Mouse (Mus musculus) MEL (cell line): ENCODE results near the gene Lmtk3. TPM values are rescaled to one million over a fixed set of nuclear protein-coding genes. Genes with fewer than 3 reads are reported as not detected.

ENCODE experiments used
- DNase-seq: peaks from one replicate; pipeline ENCODE4 v3.0.0; 2011; ENCODE audit warnings: low read depth, low spot score
- H3K27ac ChIP-seq: 2 replicates; pipeline ENCODE4 v1.5.1; 2012; ENCODE audit warnings: low read depth, mild to moderate bottlenecking, control low read depth, low read length, moderate library complexity; ENCODE audit not compliant: control insufficient read depth
- H3K27me3 ChIP-seq, 2 experiments: fragments of 150-350 bp in 1 of 2; sonication (generic) in 1 of 2; 2 replicates each; pipeline ENCODE4 v1.6.1; 2012; ENCODE audit warnings: low read length in 2 of 2, mild to moderate bottlenecking in 2 of 2, improper control_type of control experiment in 1 of 2, moderate library complexity in 1 of 2; ENCODE audit not compliant: insufficient read depth in 2 of 2, control insufficient read depth in 1 of 2
- H3K36me3 ChIP-seq, 2 experiments: 2 replicates each; pipeline ENCODE4 v1.6.1; 2012 to 2014; ENCODE audit warnings: low read length in 2 of 2, improper control_type of control experiment in 1 of 2, inconsistent platforms in 1 of 2, mild to moderate bottlenecking in 1 of 2; ENCODE audit not compliant: insufficient read depth in 2 of 2, control insufficient read depth in 1 of 2
- H3K4me1 ChIP-seq, 2 experiments: fragments of 150-350 bp in 1 of 2; sonication (generic) in 1 of 2; 2 replicates each; pipeline ENCODE4 v1.6.1; 2012; ENCODE audit warnings: low read length in 2 of 2, improper control_type of control experiment in 1 of 2, mild to moderate bottlenecking in 1 of 2; ENCODE audit not compliant: insufficient read depth in 2 of 2, control insufficient read depth in 1 of 2
- H3K4me3 ChIP-seq, 2 experiments: fragments of 150-350 bp in 1 of 2; sonication (generic) in 1 of 2; 2 replicates each; pipeline ENCODE4 v1.5.1; 2012; ENCODE audit warnings: low read depth in 2 of 2, low read length in 2 of 2, mild to moderate bottlenecking in 2 of 2, moderate library complexity in 2 of 2, control low read depth in 1 of 2, improper control_type of control experiment in 1 of 2; ENCODE audit not compliant: control insufficient read depth in 1 of 2, insufficient read depth in 1 of 2
- H3K79me2 ChIP-seq: 2 replicates; pipeline ENCODE4 v1.6.1; 2012; ENCODE audit warnings: mild to moderate bottlenecking, low read length, moderate library complexity; ENCODE audit not compliant: control insufficient read depth, poor library complexity, insufficient read depth
- H3K9ac ChIP-seq: 2 replicates; pipeline ENCODE4 v1.6.1; 2012; ENCODE audit warnings: low read depth, mild to moderate bottlenecking, control low read depth, low read length, moderate library complexity; ENCODE audit not compliant: control insufficient read depth, poor library complexity, severe bottlenecking
- H3K9me3 ChIP-seq: fragments of 150-350 bp; sonication (generic); replicated peaks from 2 replicates; pipeline ENCODE4 v1.6.1; 2012; ENCODE audit warnings: mild to moderate bottlenecking, low read length, improper control_type of control experiment, moderate library complexity; ENCODE audit not compliant: insufficient read depth
- CHD1 ChIP-seq: IDR thresholded peaks from 2 replicates; pipeline ENCODE4 v1.6.1; 2012; ENCODE audit warnings: low read depth, mild to moderate bottlenecking, inconsistent platforms, low read length, improper control_type of control experiment
- CTCF ChIP-seq, 3 experiments: IDR thresholded peaks in 2 of 3; conservative IDR thresholded peaks in 1 of 3; 2 replicates each; pipeline ENCODE4 v1.5.1; 2011 to 2012; ENCODE audit warnings: low read length in 3 of 3, low read depth in 2 of 3, mild to moderate bottlenecking in 2 of 3, improper control_type of control experiment in 1 of 3, inconsistent platforms in 1 of 3, mixed read lengths in 1 of 3, moderate library complexity in 1 of 3; ENCODE audit not compliant: control insufficient read depth in 1 of 3, insufficient read depth in 1 of 3, poor library complexity in 1 of 3, severe bottlenecking in 1 of 3
- E2F4 ChIP-seq: IDR thresholded peaks from 2 replicates; pipeline ENCODE4 v1.6.1; 2011; ENCODE audit warnings: low read depth, low read length, improper control_type of control experiment, borderline replicate concordance
- ELF1 ChIP-seq: IDR thresholded peaks from 2 replicates; pipeline ENCODE4 v1.6.1; 2014; ENCODE audit warnings: low read depth, mild to moderate bottlenecking, inconsistent platforms, low read length, improper control_type of control experiment, moderate library complexity
- GABPA ChIP-seq: IDR thresholded peaks from 2 replicates; pipeline ENCODE4 v1.6.1; 2012; ENCODE audit warnings: low read depth, mild to moderate bottlenecking, inconsistent platforms, low read length, improper control_type of control experiment, moderate library complexity
- GATA1 ChIP-seq: IDR thresholded peaks from 2 replicates; pipeline ENCODE4 v1.6.1; 2011; ENCODE audit warnings: low read depth, low read length, improper control_type of control experiment
- HCFC1 ChIP-seq: IDR thresholded peaks from 2 replicates; pipeline ENCODE4 v1.6.1; 2012; ENCODE audit warnings: low read depth, mild to moderate bottlenecking, inconsistent platforms, low read length, improper control_type of control experiment, moderate library complexity
- JUND ChIP-seq: IDR thresholded peaks from 2 replicates; pipeline ENCODE4 v1.6.1; 2011; ENCODE audit warnings: low read depth, mild to moderate bottlenecking, improper control_type of control experiment, low read length
- MAFK ChIP-seq: IDR thresholded peaks from 2 replicates; pipeline ENCODE4 v1.6.1; 2011; ENCODE audit warnings: low read depth, mild to moderate bottlenecking, low read length, improper control_type of control experiment, borderline replicate concordance
- MAX ChIP-seq: IDR thresholded peaks from 2 replicates; pipeline ENCODE4 v1.6.1; 2011; ENCODE audit warnings: low read length, improper control_type of control experiment
- MAZ ChIP-seq: IDR thresholded peaks from 2 replicates; pipeline ENCODE4 v1.6.1; 2012; ENCODE audit warnings: low read depth, mild to moderate bottlenecking, inconsistent platforms, low read length, improper control_type of control experiment
- MXI1 ChIP-seq: IDR thresholded peaks from 2 replicates; pipeline ENCODE4 v1.6.1; 2011; ENCODE audit warnings: mild to moderate bottlenecking, low read depth, low read length, improper control_type of control experiment
- MYB ChIP-seq: IDR thresholded peaks from 2 replicates; pipeline ENCODE4 v1.6.1; 2011; ENCODE audit warnings: mild to moderate bottlenecking, low read depth, low read length, improper control_type of control experiment
- NELFE ChIP-seq: IDR thresholded peaks from 2 replicates; pipeline ENCODE4 v1.6.1; 2011; ENCODE audit warnings: low read depth, low read length, improper control_type of control experiment
- POLR2A ChIP-seq, 2 experiments: IDR thresholded peaks; 2 replicates each; pipeline ENCODE4 v1.6.1; 2011 to 2012; ENCODE audit warnings: low read length in 2 of 2, mild to moderate bottlenecking in 2 of 2, control low read depth in 1 of 2, improper control_type of control experiment in 1 of 2, low read depth in 1 of 2, moderate library complexity in 1 of 2; ENCODE audit not compliant: control insufficient read depth in 1 of 2, insufficient read depth in 1 of 2, poor library complexity in 1 of 2
- POLR2AphosphoS2 ChIP-seq: IDR thresholded peaks from 2 replicates; pipeline ENCODE4 v1.6.1; 2011; ENCODE audit warnings: low read length, improper control_type of control experiment
- RAD21 ChIP-seq: IDR thresholded peaks from 2 replicates; pipeline ENCODE4 v1.6.1; 2011; ENCODE audit warnings: mild to moderate bottlenecking, low read depth, low read length, improper control_type of control experiment
- RCOR1 ChIP-seq: IDR thresholded peaks from 2 replicates; pipeline ENCODE4 v1.6.1; 2012; ENCODE audit warnings: low read depth, mild to moderate bottlenecking, inconsistent platforms, low read length, improper control_type of control experiment
- SIN3A ChIP-seq: IDR thresholded peaks from 2 replicates; pipeline ENCODE4 v1.6.1; 2012; ENCODE audit warnings: low read length, improper control_type of control experiment, inconsistent platforms
- SMC3 ChIP-seq: IDR thresholded peaks from 2 replicates; pipeline ENCODE4 v1.6.1; 2011; ENCODE audit warnings: low read depth, low read length, improper control_type of control experiment
- USF2 ChIP-seq, 2 experiments: IDR thresholded peaks; 2 replicates each; pipeline ENCODE4 v1.6.1; 2011 to 2012; ENCODE audit warnings: improper control_type of control experiment in 2 of 2, low read length in 2 of 2, borderline replicate concordance in 1 of 2, inconsistent platforms in 1 of 2, low read depth in 1 of 2, mild to moderate bottlenecking in 1 of 2; ENCODE audit not compliant: insufficient read depth in 1 of 2
- ZC3H11A ChIP-seq: IDR thresholded peaks from 2 replicates; pipeline ENCODE4 v1.6.1; 2012; ENCODE audit warnings: low read depth, mild to moderate bottlenecking, inconsistent platforms, low read length, improper control_type of control experiment
- polyA plus RNA-seq, 2 experiments: library from polyadenylated mRNA; stranded (reverse) in 1 of 2; unstranded in 1 of 2; fragments of >175 nt in 1 of 2; fragments of >200 nt in 1 of 2; gene quantifications; 2 replicates each; pipeline versions ENCODE4 v1.2.1 to v1.2.4; 2012; ENCODE audit warnings: low replicate concordance in 2 of 2, low read depth in 1 of 2; ENCODE audit not compliant: insufficient read length in 2 of 2, insufficient read depth in 1 of 2, missing spikeins in 1 of 2
- total RNA-seq: library from RNA; depleted of rRNA; stranded (reverse); fragments of 300-350 nt; gene quantifications from 2 replicates; pipeline ENCODE4 v1.2.3, GENCODE M21; 2012

The Lmtk3 gene
- total and polyA plus RNA-seq, 3 experiments: 0.04 to 0.40 TPM; not detected in 1

GRCm38 (mm10) chr7:45815984-45816351 is 32.4 kb downstream of the Lmtk3 start:
- no peak for DNase-seq
- Histone ChIP-seq H3K4me3 (no peak overlapping the region), H3K27me3 (no peaks in the 10 kb centered on the region), H3K4me1 (peaks cover 11 to 22% of the 10 kb centered on the region in 2 experiments), H3K9ac (no peak overlapping the region), H3K79me2 (peaks cover 12% of the 10 kb centered on the region), H3K9me3 (no peaks in the 10 kb centered on the region), H3K27ac (no peak overlapping the region), H3K36me3 (peaks cover 2 to 13% of the 10 kb centered on the region in 2 experiments; a peak in 3 of 4 replicates)
- TF ChIP-seq POLR2AphosphoS2: no peak

GRCm38 (mm10) chr7:45819843-45820242 is 36.3 kb downstream of the Lmtk3 start:
- H3K27me3 ChIP-seq: no peaks in the 10 kb centered on the region
- peaks cover 0 to 3% of the 10 kb centered on the region in 2 experiments; a peak in 1 of 4 replicates for H3K4me1 ChIP-seq
- no peak overlapping the region for H3K9ac ChIP-seq
- H3K4me3 ChIP-seq: no peak overlapping the region
- TF ChIP-seq POLR2AphosphoS2 (no peak), GABPA (no peak), JUND (no peak), GATA1 (no peak), USF2 (IDR thresholded peaks at IDR 0.05; ENCODE audit: borderline replicate concordance in 1 of 2, insufficient read depth in 1 of 2, low read depth in 1 of 2, low read length in 2 of 2) (no peak), ZC3H11A (no peak)
- H3K79me2 ChIP-seq: no peaks in the 10 kb centered on the region
- no peak for DNase-seq
- H3K36me3 ChIP-seq: no peaks in the 10 kb centered on the region; a peak in 1 of 4 replicates
- no peaks in the 10 kb centered on the region for H3K9me3 ChIP-seq
- no peak overlapping the region for H3K27ac ChIP-seq

DNA sequence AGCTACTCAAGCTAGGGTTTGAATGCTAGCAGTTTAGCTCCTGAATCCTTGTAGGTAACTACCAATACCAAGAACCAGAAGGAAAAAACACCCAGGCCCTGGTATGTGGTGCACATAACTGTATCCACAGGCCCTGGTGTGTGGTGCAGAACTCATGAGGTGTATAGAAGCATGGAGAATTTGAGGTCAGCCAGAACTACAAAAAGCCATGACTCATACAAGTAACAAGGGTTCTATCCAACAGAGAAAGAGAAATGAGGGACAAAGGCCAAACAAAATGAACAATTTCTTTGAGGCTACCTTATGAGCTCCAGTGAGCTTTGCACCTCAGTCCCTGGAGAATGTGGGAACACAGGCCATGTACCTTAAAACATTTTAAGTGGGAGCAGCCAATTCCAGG is 37.4 kb downstream of the Lmtk3 start:
- no peaks in the 10 kb centered on the region for H3K79me2 ChIP-seq
- no peak overlapping the region for H3K9ac ChIP-seq
- no peak overlapping the region for H3K27ac ChIP-seq
- peaks cover 0 to 4% of the 10 kb centered on the region in 2 experiments; a peak in 2 of 4 replicates for H3K36me3 ChIP-seq
- no peaks in the 10 kb centered on the region for H3K27me3 ChIP-seq
- no peaks in the 10 kb centered on the region for H3K9me3 ChIP-seq
- no peak overlapping the region for H3K4me3 ChIP-seq
- TF ChIP-seq HCFC1: no peak
- TF ChIP-seq MXI1: no peak
- no peak for TF ChIP-seq SIN3A
- no peak for TF ChIP-seq MAX
- TF ChIP-seq MAZ: no peak
- TF ChIP-seq RCOR1: no peak
- TF ChIP-seq NELFE: no peak
- TF ChIP-seq POLR2AphosphoS2: no peak
- TF ChIP-seq CHD1: no peak
- no peak for TF ChIP-seq E2F4
- TF ChIP-seq RAD21: no peak
- no peak for TF ChIP-seq GABPA
- TF ChIP-seq CTCF (IDR thresholded peaks at IDR 0.05 in 2 of 3, conservative IDR thresholded peaks at IDR 0.05 in 1 of 3; ENCODE audit: control insufficient read depth in 1 of 3, insufficient read depth in 1 of 3, low read depth in 2 of 3, low read length in 3 of 3, poor library complexity in 1 of 3, severe bottlenecking in 1 of 3): no peak
- no peak for TF ChIP-seq SMC3
- no peak for TF ChIP-seq ZC3H11A
- no peak for TF ChIP-seq POLR2A (IDR thresholded peaks at IDR 0.05; ENCODE audit: control insufficient read depth in 1 of 2, insufficient read depth in 1 of 2, low read depth in 1 of 2, low read length in 2 of 2, poor library complexity in 1 of 2)
- no peak for TF ChIP-seq MAFK
- no peak for TF ChIP-seq ELF1
- TF ChIP-seq MYB: no peak
- no peaks in the 10 kb centered on the region for H3K4me1 ChIP-seq
- no peak for DNase-seq
